Mouse (Mus musculus): ENCODE results near the gene Pex3. TPM values are rescaled to one million over a fixed set of nuclear protein-coding genes. Genes with fewer than 3 reads are reported as not detected.
A peak's percentile ranks its signal among the peaks of the same experiment; 100 is the strongest.

Pex3 gene
- polyA plus RNA-seq, 1 experiment: 10.6 TPM

GRCm38 (mm10) chr10:13593529-13593928 is 40.6 kb upstream of the Pex3 start:
- Histone ChIP-seq H3K4me3 (no peak overlapping the region), H3ac (ENCODE audit: control insufficient read depth, insufficient read length) (no peak overlapping the region), H3K27me3 (ENCODE audit: control insufficient read depth, insufficient read depth, insufficient read length) (no peaks in the 10 kb centered on the region), H3K79me2 (ENCODE audit: control insufficient read depth, insufficient read depth) (no peaks in the 10 kb centered on the region), H3K4me2 (ENCODE audit: low read depth) (no peak overlapping the region), H3K36me3 (ENCODE audit: control insufficient read depth, insufficient read depth) (no peaks in the 10 kb centered on the region)
- TF ChIP-seq TCF12 (IDR thresholded peaks at IDR 0.05; ENCODE audit: insufficient read depth, poor library complexity, severe bottlenecking) (no peak), USF1 (IDR thresholded peaks at IDR 0.05; ENCODE audit: low read depth) (no peak), E2F4 (IDR thresholded peaks at IDR 0.05; ENCODE audit: insufficient read depth) (no peak), TCF3 (IDR thresholded peaks at IDR 0.05; ENCODE audit: insufficient read length, low read depth) (no peak), REST (IDR thresholded peaks at IDR 0.05; ENCODE audit: insufficient read depth, insufficient read length) (no peak), MYOD1 (IDR thresholded peaks at IDR 0.05; ENCODE audit: control insufficient read depth in 1 of 3, insufficient read length in 2 of 3, low read depth in 2 of 3) (no peak), MAX (IDR thresholded peaks at IDR 0.05; ENCODE audit: low read depth) (no peak), POLR2A (IDR thresholded peaks at IDR 0.05; ENCODE audit: insufficient read length, low read depth) (no peak), POLR2AphosphoS2 (IDR thresholded peaks at IDR 0.05; ENCODE audit: insufficient read length, low read depth) (no peak), MYOG (IDR thresholded peaks at IDR 0.05; ENCODE audit: control insufficient read depth in 1 of 3, insufficient read depth in 1 of 3, insufficient read length in 2 of 3, low read depth in 2 of 3) (no peak)

GRCm38 (mm10) chr10:13592196-13592595 is 39.3 kb upstream of the Pex3 start:
- no peaks in the 10 kb centered on the region for H3K27me3 ChIP-seq (ENCODE audit: control insufficient read depth, insufficient read depth, insufficient read length)
- no peaks in the 10 kb centered on the region for H3K79me2 ChIP-seq (ENCODE audit: control insufficient read depth, insufficient read depth)
- no peaks in the 10 kb centered on the region for H3K36me3 ChIP-seq (ENCODE audit: control insufficient read depth, insufficient read depth)
- H3K4me2 ChIP-seq (ENCODE audit: low read depth): no peak overlapping the region
- TF ChIP-seq USF1 (IDR thresholded peaks at IDR 0.05; ENCODE audit: low read depth) (no peak), POLR2AphosphoS2 (IDR thresholded peaks at IDR 0.05; ENCODE audit: insufficient read length, low read depth) (no peak), SRF (IDR thresholded peaks at IDR 0.05; ENCODE audit: control insufficient read depth, insufficient read length, low read depth) (no peak), MAX (IDR thresholded peaks at IDR 0.05; ENCODE audit: low read depth) (no peak), TCF12 (IDR thresholded peaks at IDR 0.05; ENCODE audit: insufficient read depth, poor library complexity, severe bottlenecking) (no peak), CEBPB (IDR thresholded peaks at IDR 0.05; ENCODE audit: insufficient read depth, poor library complexity, severe bottlenecking) (no peak), MYOD1 (IDR thresholded peaks at IDR 0.05; ENCODE audit: control insufficient read depth in 1 of 3, insufficient read length in 2 of 3, low read depth in 2 of 3) (no peak), MYOG (IDR thresholded peaks at IDR 0.05; ENCODE audit: control insufficient read depth in 1 of 3, insufficient read depth in 1 of 3, insufficient read length in 2 of 3, low read depth in 2 of 3) (no peak), E2F4 (IDR thresholded peaks at IDR 0.05; ENCODE audit: insufficient read depth) (no peak), POLR2A (IDR thresholded peaks at IDR 0.05; ENCODE audit: insufficient read length, low read depth) (no peak), TCF3 (IDR thresholded peaks at IDR 0.05; ENCODE audit: insufficient read length, low read depth) (no peak), REST (IDR thresholded peaks at IDR 0.05; ENCODE audit: insufficient read depth, insufficient read length) (no peak)
- no peak overlapping the region for H3K4me3 ChIP-seq
- H3ac ChIP-seq (ENCODE audit: control insufficient read depth, insufficient read length): no peak overlapping the region

GRCm38 (mm10) chr10:13587914-13588313 is 35.0 kb upstream of the Pex3 start:
- TF ChIP-seq POLR2AphosphoS2 (IDR thresholded peaks at IDR 0.05; ENCODE audit: insufficient read length, low read depth) (no peak), REST (IDR thresholded peaks at IDR 0.05; ENCODE audit: insufficient read depth, insufficient read length) (no peak), POLR2A (IDR thresholded peaks at IDR 0.05; ENCODE audit: insufficient read length, low read depth) (no peak), MAX (IDR thresholded peaks at IDR 0.05; ENCODE audit: low read depth) (no peak), TCF3 (IDR thresholded peaks at IDR 0.05; ENCODE audit: insufficient read length, low read depth) (no peak), CEBPB (IDR thresholded peaks at IDR 0.05; ENCODE audit: insufficient read depth, poor library complexity, severe bottlenecking) (no peak), USF1 (IDR thresholded peaks at IDR 0.05; ENCODE audit: low read depth) (no peak), SRF (IDR thresholded peaks at IDR 0.05; ENCODE audit: control insufficient read depth, insufficient read length, low read depth) (no peak), MYOG (IDR thresholded peaks at IDR 0.05; ENCODE audit: control insufficient read depth in 1 of 3, insufficient read depth in 1 of 3, insufficient read length in 2 of 3, low read depth in 2 of 3) (no peak), MYOD1 (IDR thresholded peaks at IDR 0.05; ENCODE audit: control insufficient read depth in 1 of 3, insufficient read length in 2 of 3, low read depth in 2 of 3) (no peak), TCF12 (IDR thresholded peaks at IDR 0.05; ENCODE audit: insufficient read depth, poor library complexity, severe bottlenecking) (no peak), E2F4 (IDR thresholded peaks at IDR 0.05; ENCODE audit: insufficient read depth) (no peak)
- no peaks in the 10 kb centered on the region for H3K79me2 ChIP-seq (ENCODE audit: control insufficient read depth, insufficient read depth)
- no peaks in the 10 kb centered on the region for H3K27me3 ChIP-seq (ENCODE audit: control insufficient read depth, insufficient read depth, insufficient read length)
- H3K36me3 ChIP-seq (ENCODE audit: control insufficient read depth, insufficient read depth): no peaks in the 10 kb centered on the region
- no peak overlapping the region for H3K4me2 ChIP-seq (ENCODE audit: low read depth)
- H3K4me3 ChIP-seq: no peak overlapping the region
- H3ac ChIP-seq (ENCODE audit: control insufficient read depth, insufficient read length): no peak overlapping the region

GRCm38 (mm10) chr10:13577123-13577522 is 24.2 kb upstream of the Pex3 start:
- Histone ChIP-seq H3K4me2 (ENCODE audit: low read depth) (peak overlapping the region; percentile 56), H3K79me2 (ENCODE audit: control insufficient read depth, insufficient read depth) (no peaks in the 10 kb centered on the region), H3ac (ENCODE audit: control insufficient read depth, insufficient read length) (no peak overlapping the region), H3K36me3 (ENCODE audit: control insufficient read depth, insufficient read depth) (no peaks in the 10 kb centered on the region), H3K27me3 (ENCODE audit: control insufficient read depth, insufficient read depth, insufficient read length) (no peaks in the 10 kb centered on the region), H3K4me3 (no peak overlapping the region)
- TF ChIP-seq TCF12 (IDR thresholded peaks at IDR 0.05; ENCODE audit: insufficient read depth, poor library complexity, severe bottlenecking) (no peak), MAX (IDR thresholded peaks at IDR 0.05; ENCODE audit: low read depth) (no peak), TCF3 (IDR thresholded peaks at IDR 0.05; ENCODE audit: insufficient read length, low read depth) (no peak), E2F4 (IDR thresholded peaks at IDR 0.05; ENCODE audit: insufficient read depth) (no peak), MYOD1 (IDR thresholded peaks at IDR 0.05; ENCODE audit: control insufficient read depth in 1 of 3, insufficient read length in 2 of 3, low read depth in 2 of 3) (no peak), POLR2A (IDR thresholded peaks at IDR 0.05; ENCODE audit: insufficient read length, low read depth) (no peak), REST (IDR thresholded peaks at IDR 0.05; ENCODE audit: insufficient read depth, insufficient read length) (no peak)

GRCm38 (mm10) chr10:13572410-13572809 is 19.5 kb upstream of the Pex3 start:
- H3K4me3 ChIP-seq: no peak overlapping the region
- peak overlapping the region; percentile 68 for H3K4me2 ChIP-seq (ENCODE audit: low read depth)
- H3K79me2 ChIP-seq (ENCODE audit: control insufficient read depth, insufficient read depth): no peaks in the 10 kb centered on the region
- no peak overlapping the region for H3ac ChIP-seq (ENCODE audit: control insufficient read depth, insufficient read length)
- H3K27me3 ChIP-seq (ENCODE audit: control insufficient read depth, insufficient read depth, insufficient read length): no peaks in the 10 kb centered on the region
- no peaks in the 10 kb centered on the region for H3K36me3 ChIP-seq (ENCODE audit: control insufficient read depth, insufficient read depth)
- no peak for TF ChIP-seq REST (IDR thresholded peaks at IDR 0.05; ENCODE audit: insufficient read depth, insufficient read length)
- TF ChIP-seq CEBPB (IDR thresholded peaks at IDR 0.05; ENCODE audit: insufficient read depth, poor library complexity, severe bottlenecking): no peak
- TF ChIP-seq MYOD1 (IDR thresholded peaks at IDR 0.05; ENCODE audit: control insufficient read depth in 1 of 3, insufficient read length in 2 of 3, low read depth in 2 of 3): no peak
- TF ChIP-seq POLR2AphosphoS2 (IDR thresholded peaks at IDR 0.05; ENCODE audit: insufficient read length, low read depth): no peak
- no peak for TF ChIP-seq SRF (IDR thresholded peaks at IDR 0.05; ENCODE audit: control insufficient read depth, insufficient read length, low read depth)
- TF ChIP-seq TCF12 (IDR thresholded peaks at IDR 0.05; ENCODE audit: insufficient read depth, poor library complexity, severe bottlenecking): no peak
- TF ChIP-seq TCF3 (IDR thresholded peaks at IDR 0.05; ENCODE audit: insufficient read length, low read depth): no peak
- no peak for TF ChIP-seq MAX (IDR thresholded peaks at IDR 0.05; ENCODE audit: low read depth)
- TF ChIP-seq E2F4 (IDR thresholded peaks at IDR 0.05; ENCODE audit: insufficient read depth): no peak
- no peak for TF ChIP-seq MYOG (IDR thresholded peaks at IDR 0.05; ENCODE audit: control insufficient read depth in 1 of 3, insufficient read depth in 1 of 3, insufficient read length in 2 of 3, low read depth in 2 of 3)
- no peak for TF ChIP-seq USF1 (IDR thresholded peaks at IDR 0.05; ENCODE audit: low read depth)
- TF ChIP-seq POLR2A (IDR thresholded peaks at IDR 0.05; ENCODE audit: insufficient read length, low read depth): no peak
